ENCODE assay signal across 26 mouse cellular contexts in the genomic region with DNA sequence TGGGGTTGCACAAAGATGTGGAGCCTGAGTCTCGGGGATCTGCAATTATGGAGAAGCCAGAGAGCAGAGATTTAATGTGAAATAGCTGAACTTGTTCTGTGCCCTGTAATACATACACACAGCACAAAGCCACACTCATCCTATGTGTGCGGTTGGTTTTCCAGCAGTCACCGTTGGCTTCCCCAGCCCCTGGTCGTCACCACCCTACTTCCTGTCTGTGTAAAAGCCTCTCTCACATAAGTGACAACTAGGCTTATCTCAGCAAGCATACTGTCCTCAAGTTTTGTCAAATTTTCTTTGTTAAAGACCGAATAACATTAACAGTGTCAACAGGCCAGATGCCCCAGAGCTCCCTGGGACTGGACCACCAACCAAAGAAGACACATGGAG. TPM values are rescaled to one million over a fixed set of nuclear protein-coding genes. Genes with fewer than 3 reads are reported as not detected.
DNase-seq lines count a peak whose midpoint lies in the region; ATAC-seq and TF ChIP-seq lines count a peak whose summit lies in the region.
"Had no signal": no experiment of that assay in that cellular context is flagged by ENCODE, and none has a peak within 500 bp of the region (broad histone marks: within the 10 kb centered on the region; RNA-seq: fewer than 3 reads in every experiment).

No protein-coding gene starts in this region.

- H3K36me3 ChIP-seq in forebrain, embryonic 11.5 days (ENCODE audit: control insufficient read depth, insufficient read depth, low read length): no peaks in the 10 kb centered on the region
- H3K36me3 ChIP-seq in forebrain, embryonic 15.5 days: no peaks in the 10 kb centered on the region
- no peaks in the 10 kb centered on the region for H3K36me3 ChIP-seq in lung, embryonic 14.5 days (ENCODE audit: insufficient read depth)
- no peaks in the 10 kb centered on the region for H3K36me3 ChIP-seq in megakaryocyte, embryonic 14.5 days (replicated peaks; ENCODE audit: low read length)
- H3K36me3 ChIP-seq: forebrain, embryonic 10.5 days; G1E; heart, embryonic 10.5 days; heart, embryonic 13.5 days; hindbrain, embryonic 12.5 days had no signal

- 87% methylated on average over 5 of the region's 5 CpGs for WGBS in forebrain, embryonic 11.5 days
- 84% methylated on average over 5 of the region's 5 CpGs for WGBS in forebrain, embryonic 15.5 days
- WGBS in lung, embryonic 14.5 days: 29% methylated on average over 5 of the region's 5 CpGs
- WGBS in lung, adult 2 months: 41% methylated on average over 5 of the region's 5 CpGs

- peak; percentile 23 for DNase-seq in forebrain, embryonic 11.5 days (ENCODE audit: low spot score)
- DNase-seq in lung, embryonic 14.5 days: no peak
- DNase-seq in lung, adult 2 months: no peak
- DNase-seq in embryo, embryonic 11 days: no peak
- DNase-seq: adrenal gland, postnatal 14 days; B cell, adult 2 months; cerebellum, adult 11 months; cerebellum, adult 9-11 months; cerebellum, postnatal 25 days; gastrocnemius, postnatal 25 days; heart, adult 2 months; heart, postnatal 14 days had no signal

- no peak overlapping the region for H3K4me2 ChIP-seq in forebrain, embryonic 11.5 days (ENCODE audit: low read depth, low read length, severe bottlenecking)
- H3K4me2 ChIP-seq in forebrain, embryonic 15.5 days (replicated peaks): no peak overlapping the region
- H3K4me2 ChIP-seq in lung, embryonic 14.5 days: no peak overlapping the region
- H3K4me2 ChIP-seq: heart, embryonic 13.5 days; hindbrain, embryonic 12.5 days had no signal

- TF ChIP-seq POLR2A in lung, adult 2 months (IDR thresholded peaks at IDR 0.05; ENCODE audit: borderline replicate concordance, extremely low read depth, low read depth, low read length): no peak

- ATAC-seq in forebrain, embryonic 11.5 days (replicated peaks; ENCODE audit: low FRiP score): no peak
- no peak for ATAC-seq in forebrain, embryonic 15.5 days (replicated peaks)
- peak; percentile 63 for ATAC-seq in lung, embryonic 14.5 days (ENCODE audit: insufficient read depth)
- no peak for ATAC-seq in megakaryocyte, adult 5-6 weeks (ENCODE audit: poor library complexity, severe bottlenecking)
- ATAC-seq in megakaryocyte progenitor cell, adult 5-6 weeks (replicated peaks; ENCODE audit: poor library complexity): peak; percentile 42; the same call in 1 of the 2 replicates
- ATAC-seq: activated CD4-positive, CD25-positive, alpha-beta regulatory T cell, adult 4 months; forebrain, embryonic 14.5 days; hindbrain, postnatal 0 days; inflammation-experienced regulatory T-cells, adult 6 months; intestine, embryonic 16.5 days had no signal

- H3K9me3 ChIP-seq in forebrain, embryonic 11.5 days (ENCODE audit: control insufficient read depth, low read length): no peaks in the 10 kb centered on the region
- H3K9me3 ChIP-seq in forebrain, embryonic 15.5 days: 0 out of 2 replicates have a peak, but pooled peaks cover 7% of the 10 kb centered on the region
- H3K9me3 ChIP-seq in lung, embryonic 14.5 days (ENCODE audit: low read depth, low read length): no peaks in the 10 kb centered on the region
- peaks cover 14% of the 10 kb centered on the region for H3K9me3 ChIP-seq in megakaryocyte, embryonic 14.5 days
- H3K9me3 ChIP-seq: hindbrain, embryonic 12.5 days had no signal

- H3K27me3 ChIP-seq in forebrain, embryonic 11.5 days (ENCODE audit: control insufficient read depth, insufficient read depth, low read length): no peaks in the 10 kb centered on the region
- no peaks in the 10 kb centered on the region for H3K27me3 ChIP-seq in forebrain, embryonic 15.5 days
- H3K27me3 ChIP-seq in lung, embryonic 14.5 days (ENCODE audit: insufficient read depth, low read length): no peaks in the 10 kb centered on the region
- H3K27me3 ChIP-seq in megakaryocyte, embryonic 14.5 days (replicated peaks): peaks cover 9% of the 10 kb centered on the region
- H3K27me3 ChIP-seq: heart, embryonic 13.5 days; hindbrain, embryonic 12.5 days had no signal

- TF ChIP-seq CTCF in lung, embryonic 14.5 days (IDR thresholded peaks at IDR 0.05; ENCODE audit: low read depth): no peak
- TF ChIP-seq CTCF in lung, adult 2 months (IDR thresholded peaks at IDR 0.05; ENCODE audit: insufficient read depth, low read length): no peak

- no peak overlapping the region for H3K4me3 ChIP-seq in forebrain, embryonic 11.5 days (ENCODE audit: low read depth, low read length)
- no peak overlapping the region for H3K4me3 ChIP-seq in forebrain, embryonic 15.5 days
- H3K4me3 ChIP-seq in lung, embryonic 14.5 days (ENCODE audit: low read depth, low read length): no peak overlapping the region
- H3K4me3 ChIP-seq in lung, adult 2 months (replicated peaks; ENCODE audit: extremely low read depth, low read depth, low read length): no peak overlapping the region
- peak overlapping the region; percentile 25 for H3K4me3 ChIP-seq in megakaryocyte, embryonic 14.5 days (replicated peaks)
- H3K4me3 ChIP-seq: forebrain, embryonic 10.5 days; heart, adult 2 months; heart, embryonic 10.5 days; heart, embryonic 13.5 days; hindbrain, embryonic 12.5 days had no signal

- H3K27ac ChIP-seq in forebrain, embryonic 11.5 days (ENCODE audit: low read depth, low read length): no peak overlapping the region
- no peak overlapping the region for H3K27ac ChIP-seq in forebrain, embryonic 15.5 days (replicated peaks)
- H3K27ac ChIP-seq in lung, embryonic 14.5 days (ENCODE audit: low read depth): peak overlapping the region; percentile 51; the same call in 1 of the 2 replicates
- H3K27ac ChIP-seq: forebrain, embryonic 10.5 days; heart, adult 2 months; heart, embryonic 10.5 days; heart, embryonic 13.5 days; hindbrain, embryonic 12.5 days; hindbrain, postnatal 0 days had no signal

- H3K9ac ChIP-seq in forebrain, embryonic 11.5 days (ENCODE audit: low read length): no peak overlapping the region
- no peak overlapping the region for H3K9ac ChIP-seq in forebrain, embryonic 15.5 days (replicated peaks)
- H3K9ac ChIP-seq in lung, embryonic 14.5 days: no peak overlapping the region
- H3K9ac ChIP-seq: heart, embryonic 13.5 days; hindbrain, embryonic 12.5 days had no signal

- H3K4me1 ChIP-seq in forebrain, embryonic 11.5 days (replicated peaks; ENCODE audit: control insufficient read depth, insufficient read depth, low read length): peaks cover 9% of the 10 kb centered on the region; the same call in 1 of the 2 replicates
- H3K4me1 ChIP-seq in forebrain, embryonic 15.5 days: peaks cover 23% of the 10 kb centered on the region
- peaks cover 9% of the 10 kb centered on the region; the same call in 1 of the 2 replicates for H3K4me1 ChIP-seq in lung, embryonic 14.5 days (ENCODE audit: insufficient read depth)
- no peaks in the 10 kb centered on the region for H3K4me1 ChIP-seq in lung, adult 2 months (ENCODE audit: control insufficient read depth, insufficient read depth, low read length)
- peaks cover 71% of the 10 kb centered on the region for H3K4me1 ChIP-seq in megakaryocyte, embryonic 14.5 days

RNA-seq across cellular contexts. Expression of gene Cplx2, which starts 30.0 kb away (rescaled TPM):
- 11.8 and 13.3 TPM in 2 replicates for polyA plus RNA-seq in forebrain, embryonic 11.5 days (2014; fragmentation: Nextera tagmentation; extraction: Ambion mirVana)
- polyA plus RNA-seq in forebrain, embryonic 15.5 days (2015; fragmentation: Nextera tagmentation; extraction: Ambion mirVana): 26.8 and 30.2 TPM in 2 replicates
- polyA plus RNA-seq in lung, embryonic 14.5 days (2014; fragmentation: Nextera tagmentation; extraction: Ambion mirVana): 12.2 TPM in 2 replicates
- polyA plus RNA-seq in lung, adult 2 months (2012; rRNA removed): 6.1 and 7.0 TPM in 2 replicates
- 7.9 and 13.0 TPM in 2 replicates for polyA plus RNA-seq in megakaryocyte, embryonic 14.5 days (2012; ENCODE audit: insufficient read depth, low replicate concordance)
- 0.05 TPM in 1 of 2 replicates, not detected in the other for total RNA-seq in megakaryocyte, adult 5-6 weeks (2015)
- total RNA-seq in megakaryocyte, adult 5-6 weeks (2017): 0.04 TPM in 1 of 2 replicates, not detected in the other
- total RNA-seq in megakaryocyte progenitor cell, adult 5-6 weeks (2015): 0.10 and 0.54 TPM in 2 replicates
- 0.14 TPM in 1 of 2 replicates, not detected in the other for total RNA-seq in megakaryocyte progenitor cell, adult 5-6 weeks (2017)
- total RNA-seq: G1E had no signal
- polyA plus RNA-seq: activated CD4-positive, CD25-positive, alpha-beta regulatory T cell, adult 4 months; G1E; inflammation-experienced regulatory T-cells, adult 6 months had no signal

Comparison
In these comparisons a context has a peak if more than half of its experiments do, and no peak if none do; other contexts are left out.
1. ATAC-seq: peak in lung, embryonic 14.5 days (single experiment) and megakaryocyte progenitor cell, adult 5-6 weeks (single experiment); none in forebrain, embryonic 11.5 days (single experiment), forebrain, embryonic 15.5 days (single experiment) and megakaryocyte, adult 5-6 weeks (single experiment).